Mouse (Mus musculus) v-Abl transformed pro-B cells (cell line): ENCODE measurements around the gene Ccdc12.
"Not testable (repeated sequence)": the region's sequence is repeated elsewhere in the genome, so short reads cannot be mapped to it uniquely, and the experiment has no call there.

Experiments used
- in situ Hi-C, 2 experiments: fragments of 400-800 bp; cut with MboI; formaldehyde crosslinking; loops; one replicate each; pipeline ENCODE4 v1.15.1; 2025; ENCODE audit not compliant: unreplicated experiment in 2 of 2

Ccdc12 gene

DNA sequence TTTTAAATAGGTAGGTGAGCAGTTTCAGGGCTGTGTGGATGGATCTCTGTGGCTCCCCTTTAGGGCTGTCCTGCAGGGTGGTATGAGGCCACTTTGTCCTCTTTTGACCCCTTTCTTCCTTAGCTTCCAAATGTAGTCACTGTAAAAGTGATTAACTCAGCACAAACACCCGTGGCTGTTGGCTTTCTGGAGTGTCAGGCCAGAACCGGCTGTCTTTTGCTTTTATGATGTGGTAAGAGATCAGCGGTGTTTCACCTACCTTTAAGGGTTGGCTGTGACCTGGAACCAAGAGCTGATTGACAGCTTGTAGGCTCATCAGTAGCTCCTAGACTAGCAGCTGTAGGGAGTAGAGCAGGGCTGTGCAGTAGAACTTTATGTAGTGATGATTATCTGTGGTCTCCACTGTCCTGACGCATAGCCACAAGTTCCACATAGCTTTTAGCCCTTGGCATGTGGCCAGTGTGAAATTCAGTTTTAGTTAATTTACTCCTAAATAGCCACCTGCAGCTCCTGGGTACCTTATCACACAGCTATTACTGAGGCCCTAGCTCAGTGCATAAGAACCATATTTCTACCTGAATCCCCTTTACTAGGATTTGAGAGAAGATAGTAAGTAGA lies 11.0 kb downstream of the Ccdc12 start:
- in situ Hi-C loops: no loop called here

DNA sequence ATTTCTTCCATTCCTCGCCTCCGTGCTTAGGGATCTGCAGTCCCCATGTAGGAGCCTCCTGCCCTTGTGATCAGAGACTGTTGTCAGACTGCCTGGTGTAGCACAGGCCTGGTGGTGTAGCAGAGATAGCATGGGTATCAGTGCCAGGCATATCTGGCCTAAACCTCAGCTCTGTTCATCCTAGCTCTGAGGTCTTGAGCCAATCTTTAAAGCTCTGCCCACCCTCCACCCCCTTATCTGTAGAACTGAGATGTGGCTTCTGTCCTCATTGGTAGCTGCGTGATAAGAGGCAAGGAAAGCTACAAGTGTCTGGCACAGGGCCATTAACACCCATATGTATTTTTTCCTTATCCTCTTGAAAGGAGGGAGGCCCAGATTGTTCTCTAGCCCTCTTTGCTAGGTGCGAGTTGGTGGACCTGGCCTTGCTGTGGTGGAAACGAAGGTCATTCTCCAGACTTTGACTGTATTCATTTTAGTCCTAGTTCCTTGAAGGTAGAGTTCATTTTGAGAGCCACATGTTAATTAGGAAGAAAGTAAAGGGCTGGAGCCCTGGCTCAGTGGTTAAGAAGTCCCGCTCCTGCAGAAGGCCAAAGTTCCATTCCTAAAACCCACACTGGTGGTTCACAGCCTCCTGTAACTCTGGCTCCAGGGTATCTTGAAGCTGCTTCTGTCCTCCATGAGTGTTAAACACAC lies 12.4 kb downstream of the Ccdc12 start:
- in situ Hi-C loops: no loop called here

DNA sequence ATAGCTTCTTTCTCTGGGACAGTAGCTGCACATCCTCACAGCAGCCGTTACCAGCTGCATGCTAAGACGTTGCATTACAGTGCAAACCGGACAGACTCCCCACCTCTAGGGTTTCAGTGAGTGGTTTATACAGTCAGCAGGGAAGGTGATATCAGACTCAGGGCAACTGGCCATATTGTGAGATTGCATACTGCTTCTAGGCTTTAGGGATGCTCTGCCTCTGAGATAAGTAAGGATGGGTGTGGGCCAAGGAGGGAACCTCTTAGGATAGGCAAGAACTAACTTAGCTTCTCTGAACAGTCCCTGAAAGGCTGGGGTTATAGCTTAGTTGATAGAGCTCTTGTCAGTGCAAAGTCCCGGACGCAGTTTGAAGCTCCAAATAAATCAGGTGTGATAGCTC lies 13.5 kb downstream of the Ccdc12 start:
- in situ Hi-C loops: no loop called here

- in situ Hi-C loops: no loop called here
These were observed 16.3 kb downstream of the Ccdc12 start for GRCm38 (mm10) chr9:110672462-110673106.

DNA sequence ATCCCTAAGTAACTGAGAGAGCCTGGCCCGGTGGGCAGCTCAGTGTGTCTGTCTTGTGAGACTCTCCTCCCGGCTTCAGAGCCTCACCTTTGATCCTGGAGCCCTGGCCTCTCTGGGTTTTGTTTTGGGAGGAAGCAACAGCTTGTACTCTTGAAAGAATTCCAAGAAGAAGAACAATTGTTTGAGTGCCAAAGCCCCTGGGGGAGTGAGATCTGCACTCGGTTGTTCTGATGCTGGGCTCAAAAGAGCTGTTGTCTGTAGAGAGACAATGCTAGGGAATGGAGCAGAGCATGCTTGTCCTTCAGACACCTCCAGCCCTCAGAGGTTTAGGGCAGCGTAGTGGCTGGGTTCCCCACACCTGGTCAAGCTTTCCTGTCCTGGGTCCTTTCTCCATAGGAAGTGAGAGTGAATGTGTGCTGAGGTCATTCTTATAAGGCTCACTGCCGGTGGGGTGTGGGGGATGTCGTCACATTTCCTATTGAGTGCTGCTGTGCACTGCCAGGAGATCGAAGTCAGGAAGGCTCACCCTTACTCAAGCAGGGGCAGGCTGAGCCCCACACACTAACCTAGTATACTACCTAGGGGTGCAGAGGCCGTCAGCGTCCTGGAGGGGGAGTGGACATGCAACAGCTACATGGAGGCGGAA lies 16.9 kb downstream of the Ccdc12 start:
- in situ Hi-C loops: no loop called here

DNA sequence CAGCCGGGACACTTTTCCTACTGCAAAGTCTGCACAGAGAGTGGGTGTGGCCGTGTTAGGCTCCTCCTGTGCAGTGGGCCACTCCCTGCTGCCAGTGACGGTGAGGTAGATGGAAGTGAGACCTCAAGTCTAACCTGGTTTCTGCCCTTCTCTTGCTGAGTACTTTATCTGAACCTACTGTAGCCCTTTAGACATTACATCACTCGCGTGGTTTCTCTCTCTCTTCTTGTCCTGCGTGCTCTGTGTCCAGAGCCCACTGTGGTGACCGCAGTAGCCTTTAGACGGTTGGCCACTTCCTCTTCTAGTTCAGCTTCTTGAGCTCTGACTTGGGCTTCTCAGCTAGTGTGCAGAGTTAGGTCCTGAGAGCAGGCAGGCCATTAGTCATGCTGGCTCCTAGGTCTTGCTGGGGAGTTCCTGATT lies 20.2 kb downstream of the Ccdc12 start:
- in situ Hi-C loops: no loop called here

DNA sequence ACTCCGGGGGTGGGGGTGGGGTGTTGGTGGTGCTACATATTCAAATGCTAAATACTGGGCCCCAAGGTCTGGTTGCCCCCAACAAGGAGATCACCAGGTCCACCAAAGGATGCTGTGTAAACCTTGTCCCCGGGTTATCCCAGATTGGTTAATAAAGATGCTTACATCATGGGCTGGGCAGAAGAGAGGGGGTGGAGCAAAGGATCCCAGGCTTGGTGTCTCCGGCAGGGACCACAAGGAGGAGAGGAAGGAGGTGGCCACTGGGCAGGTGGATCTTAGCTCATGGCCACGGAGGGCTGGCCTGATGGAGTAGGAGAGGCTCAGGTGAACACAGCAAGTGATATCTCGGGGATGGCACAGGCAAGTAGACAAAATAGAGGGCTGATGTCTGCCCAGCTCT lies 22.6 kb downstream of the Ccdc12 start:
- in situ Hi-C loops: no loop called here

DNA sequence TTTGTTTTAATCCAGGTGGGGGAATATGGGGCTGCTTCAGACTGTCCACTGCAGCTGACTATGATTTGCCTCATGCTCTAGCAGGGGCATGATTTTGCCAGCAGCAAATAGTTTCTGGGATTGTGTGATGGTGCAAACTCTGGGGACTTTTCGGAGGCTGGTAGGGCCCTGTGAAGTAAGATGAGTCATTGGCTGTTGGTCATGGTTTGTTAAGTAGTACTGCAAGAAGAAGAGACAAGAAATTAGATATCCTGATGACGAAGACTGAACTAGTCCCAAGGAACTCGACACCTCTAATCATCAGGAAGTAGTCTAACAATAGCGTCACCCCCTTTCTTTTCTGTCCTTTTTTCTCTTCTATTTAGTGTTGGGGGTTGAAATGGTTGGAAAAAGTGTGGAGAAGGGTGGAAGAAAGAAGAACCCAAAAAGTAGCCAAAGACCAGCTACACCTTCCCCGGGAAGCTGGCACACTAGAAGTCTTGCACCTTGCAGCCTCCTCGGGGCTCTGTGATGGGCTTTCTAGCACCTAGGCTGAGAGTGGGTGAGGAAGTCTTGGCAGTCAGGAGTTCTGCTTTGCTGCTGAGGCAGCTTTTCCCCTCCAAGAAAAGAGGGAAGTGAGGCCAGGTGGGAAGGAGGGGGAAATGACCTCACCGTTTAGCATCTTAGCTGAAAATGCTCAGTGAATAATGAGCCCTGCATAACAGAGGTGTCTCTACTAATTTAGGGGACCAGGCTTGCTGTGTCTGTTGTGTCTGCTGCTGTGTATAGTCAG lies 24.6 kb downstream of the Ccdc12 start:
- in situ Hi-C loops: no loop called here

DNA sequence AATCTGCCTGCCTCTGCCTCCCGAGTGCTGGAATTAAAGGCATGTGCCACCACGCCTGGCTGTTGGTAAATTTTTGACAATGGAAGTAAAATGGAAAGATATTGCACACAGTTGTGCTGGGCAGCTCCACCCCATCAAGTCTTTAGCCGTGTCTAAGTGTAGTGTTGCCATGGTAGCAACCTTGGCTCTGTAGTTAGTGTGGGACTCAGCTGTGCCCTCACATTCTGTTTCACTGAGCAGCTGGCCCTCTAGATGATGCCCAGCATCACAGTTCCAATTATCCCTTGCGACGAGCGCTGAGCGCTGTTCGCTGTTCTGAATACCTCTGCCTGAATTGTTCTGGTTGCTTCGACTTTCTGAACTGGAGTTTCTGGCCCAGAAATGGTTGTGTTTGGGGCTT lies 25.5 kb downstream of the Ccdc12 start:
- in situ Hi-C loops: no loop called here

- in situ Hi-C loops: no loop called here
These were observed 26.0 kb downstream of the Ccdc12 start for GRCm38 (mm10) chr9:110682255-110682654.

- in situ Hi-C loops: not testable (repeated sequence)
These were observed 26.4 kb downstream of the Ccdc12 start for GRCm38 (mm10) chr9:110682697-110683096.

GRCm38 (mm10) chr9:110683574-110684099 lies 27.3 kb downstream of the Ccdc12 start:
- in situ Hi-C loops: no loop called here

GRCm38 (mm10) chr9:110684100-110684831 lies 28.0 kb downstream of the Ccdc12 start:
- in situ Hi-C loops: no loop called here

DNA sequence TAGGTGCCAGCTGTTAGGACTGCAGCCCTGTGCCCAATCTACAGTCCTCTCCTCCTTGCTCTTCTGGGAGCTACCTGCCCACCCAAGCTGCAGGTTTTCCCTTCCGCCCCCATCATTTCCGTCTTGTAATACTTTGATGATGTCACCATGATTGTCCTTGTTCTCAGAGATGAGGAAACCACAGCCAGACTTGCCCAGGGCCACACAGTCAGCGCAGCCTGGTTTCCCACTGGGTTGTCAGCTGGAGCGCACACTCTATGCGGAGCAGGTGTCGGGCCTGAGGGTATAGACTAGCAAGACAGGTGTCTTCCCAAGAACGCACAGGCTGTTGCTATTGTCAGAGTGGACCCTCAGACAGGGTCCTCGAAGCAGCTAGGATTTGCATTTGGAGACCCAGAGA lies 28.9 kb downstream of the Ccdc12 start:
- in situ Hi-C loops: no loop called here

GRCm38 (mm10) chr9:110685591-110685990 lies 29.3 kb downstream of the Ccdc12 start:
- in situ Hi-C loops: no loop called here

DNA sequence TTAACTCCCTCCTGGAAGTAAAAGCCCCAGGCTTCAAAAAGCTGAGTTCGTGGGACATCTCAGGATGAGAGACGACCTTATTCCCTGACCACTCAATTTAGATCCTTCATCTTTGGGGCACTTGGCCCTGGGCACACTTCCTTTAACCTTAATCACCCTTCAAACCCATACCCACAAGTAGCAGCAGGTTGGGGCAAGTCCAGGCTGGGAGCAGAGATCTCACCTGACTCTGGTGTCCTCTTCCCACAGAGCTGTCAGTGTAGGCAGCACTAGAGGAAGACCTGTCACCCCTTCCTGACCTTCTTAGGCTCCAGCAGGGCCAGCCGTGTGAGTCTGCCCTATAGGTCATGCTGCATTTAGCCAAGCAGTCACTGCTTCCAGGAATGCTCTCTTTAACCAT lies 30.2 kb downstream of the Ccdc12 start:
- in situ Hi-C loops: no loop called here

- in situ Hi-C loops: no loop called here
These were observed 30.8 kb downstream of the Ccdc12 start for GRCm38 (mm10) chr9:110687061-110687460.

DNA sequence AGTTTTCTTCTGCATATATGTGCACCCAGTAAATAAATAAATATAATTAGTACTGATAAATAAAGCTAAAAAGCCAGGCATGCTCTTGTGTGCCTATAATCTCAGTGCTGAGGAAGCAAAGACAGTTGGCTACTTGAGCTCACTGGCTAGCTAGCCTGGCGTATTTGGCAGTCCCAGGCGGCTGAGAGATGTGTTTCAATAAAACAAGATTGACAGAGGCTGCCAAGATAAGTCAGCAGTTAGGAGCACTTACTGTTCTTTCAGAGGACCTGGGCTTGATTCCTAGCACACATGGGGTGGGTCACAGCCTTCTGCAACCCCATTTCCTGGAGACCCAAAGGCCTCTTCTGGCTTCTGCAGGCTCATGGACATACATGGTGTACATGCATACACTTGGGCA lies 31.5 kb downstream of the Ccdc12 start:
- in situ Hi-C loops: no loop called here

DNA sequence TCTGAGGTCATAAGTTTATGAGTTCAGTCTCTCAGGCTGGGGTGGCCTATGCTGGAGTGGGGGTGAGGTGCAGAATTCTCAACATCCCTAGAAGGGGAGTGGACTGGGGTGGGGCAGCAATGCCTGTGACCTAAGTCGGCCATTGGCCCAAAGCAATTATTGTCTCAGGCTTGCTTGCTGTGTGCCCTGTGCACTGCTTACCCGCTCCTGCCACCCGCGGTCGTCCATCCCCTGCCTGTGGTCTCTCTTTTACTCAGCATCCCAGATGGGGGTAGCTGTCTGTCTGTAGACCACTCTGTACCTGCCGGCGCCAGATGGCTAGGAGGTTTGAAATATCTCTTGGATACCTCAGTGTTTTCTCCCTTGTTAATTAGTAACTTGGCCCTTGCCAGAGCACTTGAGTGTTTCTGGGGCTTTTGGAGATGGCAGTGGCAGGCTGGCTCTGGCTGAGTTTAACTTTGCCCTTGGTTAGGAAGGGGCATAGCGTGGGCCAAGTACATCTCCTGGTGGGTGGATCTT lies 33.0 kb downstream of the Ccdc12 start:
- in situ Hi-C loops: no loop called here
